Mouse (Mus musculus) kidney, embryonic 14.5 days (tissue): ENCODE data around the gene Hoxa7. TPM values are rescaled to one million over a fixed set of nuclear protein-coding genes. Genes with fewer than 3 reads are reported as not detected.
A peak's percentile ranks its signal among the peaks of the same experiment; 100 is the strongest.

ENCODE experiments used
- ATAC-seq: fragments of 200-750 bp; cut with Nextera tagmentation; 2 replicates; pipeline ENCODE4 v1.8.0; 2017; ENCODE audit warnings: moderate number of reproducible peaks, mild to moderate bottlenecking, moderate TSS enrichment, moderate library complexity; ENCODE audit not compliant: low FRiP score, low TSS enrichment
- H3K27ac ChIP-seq: fragments of 300-500 bp; sonication (generic); 2 replicates; pipeline ENCODE4 v1.5.1; 2014; ENCODE audit warnings: low read depth, mild to moderate bottlenecking, low read length, moderate library complexity, mixed read lengths
- H3K27me3 ChIP-seq: fragments of 300-500 bp; sonication (generic); 2 replicates; pipeline ENCODE4 v1.6.1; 2014; ENCODE audit warnings: mild to moderate bottlenecking, low read length; ENCODE audit not compliant: control insufficient read depth, insufficient read depth
- H3K36me3 ChIP-seq: fragments of 300-500 bp; sonication (generic); 2 replicates; pipeline ENCODE4 v1.6.1; 2014; ENCODE audit warnings: low read length, mixed read lengths; ENCODE audit not compliant: control insufficient read depth, insufficient read depth
- H3K4me1 ChIP-seq: fragments of 300-500 bp; sonication (generic); 2 replicates; pipeline ENCODE4 v1.6.1; 2014; ENCODE audit warnings: low read length, mixed read lengths; ENCODE audit not compliant: control insufficient read depth, insufficient read depth
- H3K4me2 ChIP-seq: fragments of 300-500 bp; sonication (generic); replicated peaks from 2 replicates; pipeline ENCODE4 v1.6.1; 2014; ENCODE audit warnings: low read depth, mild to moderate bottlenecking, low read length
- H3K4me3 ChIP-seq: fragments of 300-500 bp; sonication (generic); 2 replicates; pipeline ENCODE4 v1.5.1; 2014; ENCODE audit warnings: mild to moderate bottlenecking, low read length
- H3K9ac ChIP-seq: fragments of 300-500 bp; sonication (generic); 2 replicates; pipeline ENCODE4 v1.6.1; 2014; ENCODE audit warnings: low read depth, mild to moderate bottlenecking, low read length, moderate library complexity
- H3K9me3 ChIP-seq: fragments of 300-500 bp; sonication (generic); 2 replicates; pipeline ENCODE4 v1.6.1; 2016; ENCODE audit warnings: low read length; ENCODE audit not compliant: control insufficient read depth
- WGBS: fragments of 180-500 bp; shearing (Covaris S2); extraction: QIAGEN DNeasy Blood & Tissue Kit; methylation state at CpG from one replicate; pipeline ENCODE4 v1.1.7; 2014; 5-methylcytosine and 5-hydroxymethylcytosine counted together
- polyA plus RNA-seq: library from polyadenylated mRNA; unstranded; fragments of >200 nt; fragmentation: Nextera tagmentation; extraction: Ambion mirVana; gene quantifications from 2 replicates; pipeline ENCODE4 v1.2.1, GENCODE M21; 2014

Gene Hoxa7
- polyA plus RNA-seq, 1 experiment from 2014 or later, result 19.1 TPM

DNA sequence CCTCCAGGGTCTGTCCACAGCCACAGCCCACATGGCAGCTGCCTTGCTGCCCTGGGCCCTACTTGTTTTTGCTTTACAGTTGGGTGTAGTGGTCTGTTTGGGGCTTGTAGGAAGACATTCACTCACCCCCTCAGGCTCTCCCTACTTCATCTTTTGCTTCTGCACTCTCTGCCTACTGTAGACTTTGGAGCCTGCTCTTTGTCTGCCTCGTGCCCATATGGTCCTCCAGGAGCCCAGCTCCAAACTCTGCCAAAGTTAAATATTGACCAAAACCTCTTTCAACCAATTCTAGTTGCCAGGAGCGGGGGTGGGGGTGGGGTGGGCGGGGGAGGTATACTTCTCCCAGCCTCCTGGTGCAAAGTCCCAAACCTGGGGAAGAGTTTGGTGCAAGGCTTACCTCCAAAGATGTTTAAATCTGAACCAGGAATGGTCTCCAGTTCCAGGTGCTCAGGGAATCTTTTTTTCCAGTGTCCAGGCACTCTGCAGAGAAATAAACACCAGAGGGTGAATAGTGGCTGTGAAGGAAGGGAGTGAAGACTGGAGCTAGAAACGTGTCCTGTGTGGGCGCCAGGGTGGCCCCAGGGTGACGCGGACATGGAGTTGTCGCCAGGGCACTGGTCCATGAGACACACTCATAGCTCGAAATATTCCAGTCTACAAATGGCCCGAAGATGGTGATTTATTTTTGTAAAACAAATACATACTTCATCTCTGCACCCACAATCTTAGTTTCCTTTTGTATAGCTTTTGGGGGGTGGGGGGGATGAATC lies 38.2 kb downstream of the Hoxa7 start:
- WGBS, result 12% methylated on average over 10 of the region's 10 CpGs
- Histone ChIP-seq H3K27ac (peak overlapping the region; percentile 94), H3K36me3 (peaks cover 24% of the 10 kb centered on the region; the same call in 1 of the 2 replicates), H3K27me3 (no peaks in the 10 kb centered on the region), H3K9ac (peak overlapping the region; percentile 40; the same call in 1 of the 2 replicates), H3K4me2 (peak overlapping the region; percentile 27), H3K4me1 (peaks cover 78% of the 10 kb centered on the region), H3K9me3 (no peaks in the 10 kb centered on the region), H3K4me3 (no peak overlapping the region)
- peak; percentile 2; the same call in 1 of the 2 replicates for ATAC-seq

DNA sequence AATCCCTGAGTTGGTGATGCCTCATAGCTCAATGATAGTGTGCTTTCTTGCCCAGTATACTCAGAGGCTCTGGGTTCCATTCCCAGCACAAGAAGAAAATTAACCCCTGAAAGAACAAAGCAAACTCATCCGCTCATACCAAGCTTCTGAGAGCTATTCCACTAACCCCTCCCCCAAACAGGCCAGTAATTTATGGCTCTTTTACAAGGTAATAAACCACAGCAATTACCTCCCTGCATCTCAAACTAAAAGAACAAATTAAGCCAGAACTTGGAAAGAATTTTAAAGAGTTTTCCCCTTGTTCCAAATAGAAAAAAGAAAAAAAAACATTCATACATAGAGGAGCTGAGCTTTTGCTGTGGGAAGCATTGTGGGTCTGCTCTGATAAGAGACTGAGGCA lies 38.9 kb downstream of the Hoxa7 start:
- peak overlapping the region; percentile 94 for H3K27ac ChIP-seq
- peaks cover 24% of the 10 kb centered on the region; the same call in 1 of the 2 replicates for H3K36me3 ChIP-seq
- H3K27me3 ChIP-seq, result no peaks in the 10 kb centered on the region
- ATAC-seq, result no peak
- no peaks in the 10 kb centered on the region for H3K9me3 ChIP-seq
- peak overlapping the region; percentile 27; the same call in 1 of the 2 replicates for H3K4me2 ChIP-seq
- whole genome bisulfite sequencing, result 6% methylated on average over 1 of the region's 1 CpGs
- H3K4me3 ChIP-seq, result no peak overlapping the region
- H3K9ac ChIP-seq, result no peak overlapping the region; the same call in 1 of the 2 replicates
- peaks cover 75% of the 10 kb centered on the region for H3K4me1 ChIP-seq

DNA sequence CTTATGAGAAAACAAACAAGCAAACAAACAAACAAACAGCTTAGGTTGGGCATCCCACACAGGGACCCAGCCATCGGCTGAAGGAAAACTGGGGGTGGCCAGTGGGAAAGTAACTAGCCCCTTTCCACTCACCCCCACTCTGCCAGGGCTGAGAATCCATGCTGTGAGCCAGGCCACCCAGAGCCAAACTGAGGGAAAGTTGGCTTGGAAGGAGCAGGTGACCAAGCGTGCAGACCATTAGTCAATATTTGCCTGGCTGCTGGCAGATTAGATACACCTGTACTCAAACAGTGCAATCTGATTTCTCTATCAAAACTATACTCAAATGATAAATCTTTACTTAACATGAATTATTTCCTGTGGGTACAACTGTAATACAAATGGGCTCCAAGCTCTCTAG lies 39.6 kb downstream of the Hoxa7 start:
- Histone ChIP-seq H3K4me2 (0 out of 2 replicates have a peak overlapping the region, but pooled peaks have one; percentile 1), H3K4me3 (no peak overlapping the region), H3K9me3 (no peaks in the 10 kb centered on the region), H3K9ac (no peak overlapping the region), H3K27ac (peak overlapping the region; percentile 94; the same call in 1 of the 2 replicates), H3K27me3 (no peaks in the 10 kb centered on the region), H3K4me1 (peaks cover 78% of the 10 kb centered on the region), H3K36me3 (peaks cover 23% of the 10 kb centered on the region; the same call in 1 of the 2 replicates)
- ATAC-seq, result no peak
- 38% methylated on average over 2 of the region's 2 CpGs for WGBS

DNA sequence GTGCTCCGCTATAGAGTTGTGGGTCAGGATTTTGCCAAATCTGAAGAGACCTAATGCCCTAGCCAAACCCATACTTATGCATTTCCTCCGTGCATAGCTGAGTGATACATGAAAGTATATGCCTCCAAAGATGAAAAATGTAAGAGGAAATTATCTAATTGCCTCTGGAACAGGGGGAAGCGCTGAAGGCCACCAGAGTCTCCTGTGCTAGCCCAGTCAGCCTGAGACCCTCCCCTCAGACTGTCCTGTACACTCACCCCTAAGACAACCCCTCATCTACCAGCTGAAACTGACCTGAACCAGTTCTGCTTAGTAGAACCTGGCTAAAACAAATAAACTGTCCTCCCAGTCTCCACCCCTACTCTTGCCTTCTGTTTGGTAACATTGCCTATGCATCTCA lies 40.9 kb downstream of the Hoxa7 start:
- ATAC-seq, result no peak
- H3K9ac ChIP-seq, result peak overlapping the region; percentile 88; the same call in 1 of the 2 replicates
- H3K27ac ChIP-seq, result peak overlapping the region; percentile 89; the same call in 1 of the 2 replicates
- peak overlapping the region; percentile 71; the same call in 1 of the 2 replicates for H3K4me3 ChIP-seq
- H3K27me3 ChIP-seq, result no peaks in the 10 kb centered on the region
- 35% methylated on average over 3 of the region's 3 CpGs for WGBS
- peak overlapping the region; percentile 67 for H3K4me2 ChIP-seq
- H3K9me3 ChIP-seq, result no peaks in the 10 kb centered on the region
- H3K36me3 ChIP-seq, result peaks cover 12% of the 10 kb centered on the region; the same call in 1 of the 2 replicates
- H3K4me1 ChIP-seq, result peaks cover 79% of the 10 kb centered on the region

DNA sequence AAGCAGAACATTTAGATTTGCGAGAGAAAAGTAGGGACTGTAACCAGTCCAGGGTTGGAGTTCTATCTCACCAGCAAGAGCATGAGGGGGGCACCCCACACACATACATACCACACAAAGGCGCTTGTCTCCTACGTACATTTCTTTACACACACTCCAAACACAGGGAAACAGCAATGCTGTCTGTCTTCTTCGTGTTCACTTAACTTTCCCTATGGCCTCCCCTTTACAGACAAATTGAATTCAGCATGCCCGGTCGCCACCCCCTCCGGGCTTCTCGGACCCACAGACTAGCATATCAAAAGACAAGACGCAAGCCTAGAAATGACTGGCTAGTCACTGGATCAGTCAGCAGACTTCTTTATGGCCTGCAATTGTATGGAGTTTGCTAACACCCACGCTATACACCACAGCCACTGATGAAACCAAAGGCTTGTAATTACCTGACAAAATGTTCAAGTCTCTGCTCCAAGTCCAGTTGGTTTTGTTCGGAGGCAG lies 41.4 kb downstream of the Hoxa7 start:
- Histone ChIP-seq H3K4me1 (peaks cover 75% of the 10 kb centered on the region), H3K36me3 (peaks cover 12% of the 10 kb centered on the region; the same call in 1 of the 2 replicates)
- 11% methylated on average over 11 of the region's 11 CpGs for WGBS

DNA sequence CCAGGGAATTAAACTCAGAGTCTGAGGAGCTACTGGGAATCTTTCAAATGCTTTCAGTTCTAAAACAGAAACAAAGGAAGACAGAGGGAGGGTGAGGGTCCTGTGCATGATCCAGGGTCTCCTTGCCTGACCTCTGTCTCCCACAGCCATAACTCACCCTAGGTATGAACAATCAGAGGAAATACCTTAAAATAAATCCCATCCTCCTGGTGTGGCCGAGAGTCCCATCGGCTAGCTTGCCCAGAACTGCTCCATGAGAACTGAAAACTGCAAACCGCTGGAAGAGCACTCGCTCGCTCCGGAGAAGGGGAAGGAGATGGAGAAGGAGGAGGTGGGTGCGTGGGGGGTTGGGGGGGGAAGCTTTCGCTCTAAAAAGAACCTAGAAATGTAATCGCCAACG lies 42.0 kb downstream of the Hoxa7 start:
- peak overlapping the region; percentile 67 for H3K4me2 ChIP-seq
- H3K4me1 ChIP-seq, result peaks cover 69% of the 10 kb centered on the region
- no peaks in the 10 kb centered on the region for H3K27me3 ChIP-seq
- no peaks in the 10 kb centered on the region for H3K9me3 ChIP-seq
- H3K4me3 ChIP-seq, result peak overlapping the region; percentile 71
- ATAC-seq, result no peak
- peaks cover 12% of the 10 kb centered on the region; the same call in 1 of the 2 replicates for H3K36me3 ChIP-seq
- peak overlapping the region; percentile 88 for H3K9ac ChIP-seq
- WGBS, result 5% methylated on average over 10 of the region's 10 CpGs
- peak overlapping the region; percentile 89 for H3K27ac ChIP-seq

More for the DNA sequence above, 41.4 kb downstream of the Hoxa7 start:
- no peak for ATAC-seq
- no peaks in the 10 kb centered on the region for H3K9me3 ChIP-seq
- H3K4me3 ChIP-seq, result peak overlapping the region; percentile 71
- H3K27me3 ChIP-seq, result no peaks in the 10 kb centered on the region
- H3K4me2 ChIP-seq, result peak overlapping the region; percentile 67
- peak overlapping the region; percentile 89 for H3K27ac ChIP-seq
- H3K9ac ChIP-seq, result peak overlapping the region; percentile 88

- Histone ChIP-seq H3K9me3 (no peaks in the 10 kb centered on the region), H3K9ac (peak overlapping the region; percentile 88), H3K27me3 (no peaks in the 10 kb centered on the region), H3K27ac (peak overlapping the region; percentile 89), H3K4me2 (peak overlapping the region; percentile 67), H3K4me3 (peak overlapping the region; percentile 71), H3K36me3 (peaks cover 12% of the 10 kb centered on the region; the same call in 1 of the 2 replicates), H3K4me1 (peaks cover 63% of the 10 kb centered on the region)
- ATAC-seq, result no peak
- WGBS, result 14% methylated on average over 4 of the region's 4 CpGs
Observed at GRCm38 (mm10) chr6:52178918-52179665, 42.6 kb downstream of the Hoxa7 start.

DNA sequence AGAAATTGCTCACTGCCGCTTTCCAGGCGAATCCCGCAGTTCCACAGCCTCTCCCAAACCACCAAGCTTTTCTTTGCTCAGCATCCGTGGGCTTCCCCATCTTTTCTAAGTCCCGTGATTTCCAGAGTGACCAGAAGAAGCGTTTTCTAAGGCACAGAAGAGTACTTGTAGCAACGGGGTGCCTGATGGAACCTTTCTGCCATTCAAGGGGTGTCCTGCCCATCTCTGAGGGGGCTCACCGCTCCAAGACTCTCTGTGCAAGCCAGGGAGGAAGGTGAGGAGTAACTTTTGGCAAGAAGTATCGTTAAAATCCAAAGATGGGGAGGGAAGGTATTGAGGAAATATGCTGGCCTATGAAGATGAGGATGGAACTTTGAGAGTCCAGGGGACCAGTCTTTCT lies 43.8 kb downstream of the Hoxa7 start:
- peak overlapping the region; percentile 71 for H3K4me3 ChIP-seq
- H3K9ac ChIP-seq, result peak overlapping the region; percentile 88
- no peaks in the 10 kb centered on the region for H3K9me3 ChIP-seq
- peak overlapping the region; percentile 67 for H3K4me2 ChIP-seq
- no peaks in the 10 kb centered on the region for H3K27me3 ChIP-seq
- no peak for ATAC-seq
- H3K27ac ChIP-seq, result peak overlapping the region; percentile 98
- H3K4me1 ChIP-seq, result peaks cover 62% of the 10 kb centered on the region
- 11% methylated on average over 9 of the region's 9 CpGs for WGBS
- peaks cover 12% of the 10 kb centered on the region; the same call in 1 of the 2 replicates for H3K36me3 ChIP-seq
